Mouse (Mus musculus) CD4-positive naive resting alpha-beta T cell, adult 57 days (primary cell): ENCODE results near the gene Upk1a. TPM values are rescaled to one million over a fixed set of nuclear protein-coding genes. Genes with fewer than 3 reads are reported as not detected.

Experiments used
- total RNA-seq: library from RNA; stranded (reverse); gene quantifications from one replicate; pipeline ENCODE4 v1.2.4, GENCODE M21; 2023

Upk1a gene
- total RNA-seq = 0.68 TPM

DNA sequence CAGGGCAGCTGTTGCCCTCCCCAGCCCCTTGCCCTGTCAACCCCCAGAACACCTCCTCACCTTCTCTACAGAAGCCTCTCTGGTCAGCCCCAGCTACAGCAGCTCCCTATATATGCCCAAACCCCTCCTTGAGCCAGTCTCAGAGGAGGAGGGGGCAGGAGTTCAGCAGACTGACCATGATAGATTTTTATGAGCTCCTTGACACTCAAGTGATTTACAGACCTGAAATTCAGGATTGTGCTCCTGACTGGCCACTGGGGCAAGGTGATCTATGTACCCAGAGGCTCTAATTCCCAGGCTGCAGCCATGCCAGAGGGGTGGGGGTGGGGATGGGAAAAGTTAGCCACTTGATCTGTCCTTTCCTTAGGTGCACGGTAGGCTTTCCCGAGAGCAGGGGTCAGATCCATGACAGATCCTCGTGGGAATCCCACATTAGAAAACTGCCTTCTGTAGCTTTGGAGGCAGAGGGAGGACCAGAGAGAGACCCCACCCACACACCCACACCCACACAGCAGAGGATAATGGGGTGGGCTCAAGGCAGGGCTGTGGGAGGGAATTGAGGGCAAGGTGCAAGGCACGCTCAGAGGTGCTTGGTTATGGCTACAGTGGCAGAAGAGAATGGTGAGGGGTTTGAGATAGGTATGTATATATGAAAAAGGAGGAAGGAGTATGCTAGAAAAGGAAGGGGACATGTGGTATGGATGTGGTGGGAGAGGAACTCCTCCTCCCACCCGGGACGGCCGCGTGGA lies at the start of gene Upk1a:
TSS of gene Upk1a (minus strand) at position 194 of the 749 bp plus-strand sequence.

DNA sequence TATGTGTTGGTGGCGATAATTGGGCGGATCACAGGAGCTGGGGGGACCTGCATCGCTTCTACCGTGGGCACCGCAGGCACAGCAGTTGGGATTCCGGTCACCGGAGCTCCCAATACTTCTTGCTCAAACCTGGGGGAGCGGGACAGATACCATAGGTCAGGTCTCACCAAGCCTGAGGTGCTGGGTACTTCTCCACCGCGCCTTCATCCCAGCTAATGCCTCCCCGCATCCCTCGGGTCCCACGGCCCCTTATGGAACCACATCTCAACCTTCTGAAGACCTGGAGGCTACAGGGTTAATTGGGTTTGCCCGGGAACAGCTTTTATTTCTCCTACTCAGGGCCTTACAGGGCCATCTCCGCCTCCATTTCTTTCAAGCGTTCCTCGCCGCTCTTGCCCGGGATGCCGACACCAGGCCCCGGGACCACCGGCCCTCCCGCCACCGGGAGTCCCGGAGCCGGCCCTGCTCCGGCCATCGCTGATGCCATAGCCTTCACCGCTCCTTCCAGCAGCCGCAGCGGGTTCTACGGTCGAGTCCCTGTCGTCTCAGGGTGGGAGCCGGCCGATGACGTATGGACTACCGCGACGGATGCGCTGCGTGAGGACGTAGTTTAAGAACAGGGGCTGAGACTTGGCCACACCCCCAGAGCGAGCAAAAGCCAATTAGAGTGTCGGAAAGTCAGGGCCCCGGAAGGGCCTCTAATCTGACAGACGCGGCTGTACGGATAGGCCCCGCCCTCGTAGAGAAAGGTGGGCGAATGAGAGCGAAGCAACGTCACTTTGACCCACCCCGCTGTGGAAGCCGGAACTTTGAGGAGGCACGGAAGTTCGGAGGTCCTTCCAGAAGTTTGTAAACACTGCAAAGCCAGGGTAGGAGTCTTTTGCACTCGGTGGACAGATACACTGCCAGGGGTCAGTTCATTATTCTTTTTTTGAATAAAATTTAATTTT lies 37.2 kb upstream of the Upk1a start, which contains the start of gene Rbm42:
TSS of gene Rbm42 (minus strand) at position 727 of the 950 bp plus-strand sequence.

DNA sequence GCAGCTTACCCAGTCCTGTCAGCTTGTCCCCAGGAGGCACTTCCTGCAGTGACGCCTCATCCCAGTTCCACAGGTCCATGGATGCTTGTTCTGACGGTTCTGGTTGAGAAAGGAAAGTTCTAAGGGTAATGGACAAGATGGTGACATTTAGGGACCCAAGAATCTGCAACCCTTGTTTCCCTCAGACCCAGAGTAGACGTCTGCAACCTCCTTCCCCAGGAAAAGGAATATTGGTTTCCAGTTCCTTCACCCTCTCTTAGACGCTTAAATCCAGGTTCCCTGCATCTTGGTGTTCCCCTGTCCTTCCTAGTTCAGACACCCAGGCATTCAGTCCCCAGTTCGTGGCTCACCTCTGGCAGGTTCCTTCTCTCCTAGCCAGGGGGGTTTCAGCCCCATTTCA lies 23.1 kb upstream of the Upk1a start, which contains the start of gene Etv2:
TSS of gene Etv2 (minus strand) at position 101 of the 400 bp plus-strand sequence.

DNA sequence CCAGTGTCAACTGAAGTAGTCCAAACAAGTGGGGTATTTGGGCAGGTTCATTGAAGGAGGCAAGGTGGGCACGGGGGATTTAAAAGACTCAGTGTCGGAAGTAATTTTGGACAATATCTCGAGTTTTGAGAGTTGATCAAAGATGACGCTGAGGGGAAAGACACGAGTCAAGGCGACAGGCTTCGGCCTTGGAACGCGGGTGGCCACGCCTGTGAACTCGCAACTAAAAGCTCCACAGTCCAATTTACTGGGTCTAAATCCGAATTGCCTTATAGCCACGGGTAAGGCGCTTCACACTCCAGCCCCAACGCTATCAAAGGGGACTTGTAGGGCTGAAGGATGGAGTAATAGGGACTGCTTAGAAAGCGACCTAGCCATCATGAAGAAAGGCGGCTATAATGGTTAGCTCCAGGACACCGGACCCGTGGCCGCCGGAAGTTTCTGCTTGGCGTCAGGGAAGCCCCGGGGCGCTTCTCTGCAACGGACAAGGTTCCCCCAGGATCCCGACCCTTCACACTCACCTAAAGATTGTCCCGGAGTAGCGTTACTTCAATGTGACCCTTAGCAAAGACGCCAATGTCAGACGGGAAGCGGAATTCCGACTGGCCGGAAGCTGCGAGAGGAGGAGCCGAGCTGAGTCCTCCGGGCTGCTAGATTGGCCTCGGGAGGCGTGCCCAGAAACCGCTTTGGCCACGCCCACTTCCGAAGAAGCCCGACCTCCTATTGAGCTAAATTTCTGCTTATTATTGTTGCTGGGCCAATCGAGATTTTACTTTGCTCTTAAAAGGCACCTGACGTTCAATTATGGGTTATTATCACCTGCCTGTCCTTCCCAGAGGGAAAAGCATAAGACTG lies 13.1 kb upstream of the Upk1a start, which contains the start of gene Cox6b1:
TSS of gene Cox6b1 (minus strand) at position 622 of the 855 bp plus-strand sequence.

DNA sequence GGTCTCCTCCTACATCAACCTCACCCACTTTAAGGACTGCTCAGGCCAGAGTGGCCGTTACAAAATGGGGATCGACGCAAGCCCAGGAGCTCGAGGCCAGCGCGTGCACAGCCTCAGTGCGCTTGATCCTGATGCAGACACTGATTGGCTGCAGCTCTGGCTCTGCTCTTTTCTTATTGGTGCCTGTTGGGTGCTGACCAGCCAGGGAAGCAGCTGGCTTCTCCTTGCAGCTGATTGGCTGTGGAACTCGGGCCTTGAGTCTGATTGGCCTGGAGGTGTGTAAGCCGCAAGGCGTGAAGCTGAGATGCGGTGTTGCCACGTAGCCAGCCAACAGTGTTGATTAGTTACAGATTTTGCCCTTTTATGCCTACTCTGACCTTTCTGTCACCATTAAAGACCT lies 13.9 kb downstream of the Upk1a start, which contains the start of gene Zbtb32:
TSS of gene Zbtb32 (minus strand) at position 124 of the 400 bp plus-strand sequence.

DNA sequence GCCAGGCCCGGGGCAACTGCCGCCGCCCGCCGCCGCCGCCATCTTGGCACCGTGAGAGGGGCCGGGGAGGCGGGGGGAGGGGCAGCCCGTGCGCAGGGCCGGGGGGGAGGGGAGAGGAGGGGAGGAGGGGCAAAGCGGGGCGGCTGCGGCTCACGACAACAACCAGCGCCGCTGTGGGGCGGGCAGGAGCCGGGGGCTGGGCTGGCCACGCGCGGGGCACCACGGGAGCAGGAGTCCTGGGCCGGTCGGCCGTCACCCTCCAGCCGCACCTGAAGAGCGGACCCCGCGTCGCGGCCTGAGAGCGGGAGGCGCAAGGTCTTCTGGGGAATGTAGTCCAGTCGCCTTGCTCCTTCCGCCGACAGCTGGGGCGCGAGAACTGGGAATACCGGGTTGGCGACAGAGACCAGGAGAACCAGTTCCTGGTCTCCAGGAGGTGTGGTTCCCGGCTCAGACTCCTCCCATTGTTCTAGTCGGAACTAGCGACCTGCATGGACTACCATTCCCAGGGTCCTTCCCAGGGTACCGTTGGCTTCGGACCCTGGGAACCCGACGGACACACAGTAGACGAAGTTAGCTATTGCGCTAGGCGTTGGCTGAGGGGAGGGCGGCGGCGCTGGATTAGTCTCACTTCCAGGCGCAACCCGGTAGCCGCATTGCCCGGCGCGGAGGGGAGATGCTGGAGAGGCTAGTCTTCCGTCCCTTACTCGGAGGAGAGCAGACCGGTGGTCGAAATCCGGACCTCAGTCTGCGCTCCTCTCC lies 23.8 kb downstream of the Upk1a start, which contains the start of gene Kmt2b:
TSS of gene Kmt2b (minus strand) at position 51 of the 759 bp plus-strand sequence.

DNA sequence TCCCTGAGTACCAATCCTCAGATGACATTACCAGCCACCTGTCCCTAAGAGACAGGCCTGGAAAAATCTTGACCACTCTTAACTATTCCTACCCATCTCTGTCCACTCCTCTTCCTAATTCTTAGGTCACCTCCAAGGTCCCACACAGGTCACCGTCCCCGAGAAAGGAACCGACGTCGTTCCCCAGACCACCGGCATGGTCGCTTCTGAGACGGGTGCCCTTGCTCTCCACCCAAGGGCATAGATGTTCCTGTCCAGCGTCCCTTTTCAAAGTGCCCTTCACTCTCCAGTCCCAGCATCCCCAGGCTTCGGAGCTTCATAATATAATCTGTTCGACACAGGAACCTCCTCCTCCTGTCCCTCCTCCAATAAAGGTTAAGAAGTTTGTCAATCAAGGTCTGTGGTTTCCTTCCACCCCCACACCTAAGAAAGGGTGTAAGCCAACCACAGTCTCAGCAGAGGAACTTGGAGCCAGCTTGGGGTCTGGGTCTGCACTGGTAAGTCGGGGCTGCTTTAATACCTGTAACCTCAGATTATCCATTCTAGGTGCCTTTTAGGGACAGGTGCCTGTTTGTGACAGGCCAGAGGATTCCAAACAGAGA lies 47.6 kb downstream of the Upk1a start, which contains the start of gene Igflr1:
TSS of gene Igflr1 (plus strand) at position 458 of the 602 bp plus-strand sequence.

DNA sequence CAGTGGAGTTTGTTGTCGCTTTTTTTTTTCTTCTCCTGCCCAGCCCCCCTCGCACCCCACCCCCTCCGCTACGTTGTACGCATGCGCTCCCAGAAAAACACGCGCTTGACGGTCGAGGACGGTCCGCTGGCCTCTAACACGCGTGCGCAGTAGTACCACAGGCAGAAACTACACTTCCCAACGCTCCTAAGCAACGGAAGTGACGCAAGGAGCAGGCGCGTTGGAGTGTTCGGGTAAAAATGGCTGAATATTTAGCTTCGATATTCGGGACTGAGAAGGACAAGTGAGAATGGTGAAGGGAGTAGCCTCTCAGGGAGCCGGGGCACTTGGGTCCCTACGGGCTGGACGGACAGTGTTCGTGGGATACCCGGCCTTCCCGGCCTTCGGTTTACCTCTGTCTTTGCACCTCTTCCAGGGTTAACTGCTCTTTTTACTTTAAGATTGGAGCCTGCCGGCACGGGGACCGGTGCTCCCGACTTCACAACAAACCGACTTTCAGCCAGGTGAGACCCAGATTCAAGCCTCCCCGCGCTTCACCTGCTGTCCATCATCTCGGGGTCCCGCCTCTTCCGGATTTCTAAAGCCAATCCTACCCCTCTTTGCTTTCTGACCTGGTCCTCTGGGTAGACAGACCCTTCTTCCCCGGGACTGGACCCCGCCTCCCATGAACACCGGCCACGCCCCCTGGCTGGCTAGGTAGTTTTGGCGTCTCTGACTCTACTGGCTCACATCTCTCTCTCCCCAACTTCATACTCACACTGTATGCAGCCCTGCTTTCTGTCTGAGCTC lies 49.3 kb downstream of the Upk1a start, which contains the start of the genes U2af1l4, Gm49396 and Psenen:
TSS of gene U2af1l4 (plus strand) at position 185 of the 789 bp plus-strand sequence.
TSS of gene Gm49396 (plus strand) at position 228 of the 789 bp plus-strand sequence.
TSS of gene Psenen (minus strand) at position 511 of the 789 bp plus-strand sequence.

DNA sequence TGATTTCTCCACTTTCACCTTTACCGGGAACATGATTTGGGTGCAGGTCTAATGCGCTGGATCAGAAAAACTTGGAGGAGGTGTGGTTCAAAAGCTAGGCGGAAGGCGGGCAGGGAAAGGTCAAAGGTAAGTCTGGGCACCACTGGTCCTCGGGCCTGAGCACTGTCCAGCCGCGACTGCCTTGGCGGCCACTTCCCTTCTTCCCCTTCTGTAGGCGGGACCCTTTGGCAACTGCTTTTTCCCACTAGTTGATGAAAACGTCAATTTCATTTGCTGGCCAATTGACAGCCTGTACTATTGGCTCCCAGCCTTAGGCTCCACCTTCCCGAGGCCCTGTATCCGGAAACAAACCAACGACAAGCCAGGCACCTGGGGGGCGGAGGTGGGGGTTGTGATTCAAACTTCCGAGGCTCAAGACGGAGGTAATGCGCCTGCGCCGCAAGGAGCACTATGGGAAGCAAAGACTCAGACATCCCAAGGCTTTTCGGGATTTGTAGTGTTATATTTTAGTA lies 53.1 kb downstream of the Upk1a start, which contains the start of gene Lin37:
TSS of gene Lin37 (minus strand) at position 396 of the 512 bp plus-strand sequence.

Other genes starting within 250 kb of the Upk1a start
- 23.3 TPM for gene Tyrobp, start 199.1 kb downstream of the Upk1a start, total RNA-seq
- 153 TPM for gene Hcst, start 193.0 kb downstream of the Upk1a start, total RNA-seq
- 70.8 TPM for gene Nfkbid, start 191.1 kb downstream of the Upk1a start, total RNA-seq
- gene Aplp1, start 167.3 kb downstream of the Upk1a start, total RNA-seq = 2.9 TPM
- gene Kirrel2, start 155.2 kb downstream of the Upk1a start, total RNA-seq = not detected
- gene Nphs1, start 154.5 kb downstream of the Upk1a start, total RNA-seq = not detected
- gene Prodh2, start 119.2 kb downstream of the Upk1a start, total RNA-seq = not detected
- 4.6 TPM for gene Arhgap33, start 77.8 kb downstream of the Upk1a start, total RNA-seq
- gene Hspb6, start 60.7 kb downstream of the Upk1a start, total RNA-seq = 3.4 TPM
- 13.1 TPM for gene Proser3, start 60.5 kb downstream of the Upk1a start, total RNA-seq
- gene Lin37, start 53.0 kb downstream of the Upk1a start, total RNA-seq = 46.5 TPM
- 83.1 TPM for gene U2af1l4, start 49.5 kb downstream of the Upk1a start, total RNA-seq
- gene Gm49396, start 49.5 kb downstream of the Upk1a start, total RNA-seq = 23.5 TPM
- gene Psenen, start 49.2 kb downstream of the Upk1a start, total RNA-seq = 116 TPM
- gene Igflr1, start 47.4 kb downstream of the Upk1a start, total RNA-seq = 54.7 TPM
- gene Kmt2b, start 24.1 kb downstream of the Upk1a start, total RNA-seq = 115 TPM
- 0.59 TPM for gene Zbtb32, start 13.9 kb downstream of the Upk1a start, total RNA-seq
- gene Cox6b1, start 13.3 kb upstream of the Upk1a start, total RNA-seq = 196 TPM
- not detected for gene Etv2, start 23.0 kb upstream of the Upk1a start, total RNA-seq
- 105 TPM for gene Rbm42, start 37.5 kb upstream of the Upk1a start, total RNA-seq
- 22.8 TPM for gene Haus5, start 52.1 kb upstream of the Upk1a start, total RNA-seq
- not detected for gene Pmis2, start 58.8 kb upstream of the Upk1a start, total RNA-seq
- gene 2200002J24Rik, start 86.1 kb upstream of the Upk1a start, total RNA-seq = not detected
- gene Atp4a, start 99.4 kb upstream of the Upk1a start, total RNA-seq = not detected
- 41.1 TPM for gene Tmem147, start 116.7 kb upstream of the Upk1a start, total RNA-seq
- not detected for gene Gapdhs, start 130.8 kb upstream of the Upk1a start, total RNA-seq
- 4.5 TPM for gene Sbsn, start 138.6 kb upstream of the Upk1a start, total RNA-seq
- gene Dmkn, start 150.9 kb upstream of the Upk1a start, total RNA-seq = not detected
- not detected for gene Krtdap, start 175.0 kb upstream of the Upk1a start, total RNA-seq
- 0.86 TPM for gene Ffar2, start 210.9 kb upstream of the Upk1a start, total RNA-seq
- not detected for gene Ffar3, start 243.3 kb upstream of the Upk1a start, total RNA-seq
- gene Ffar1, start 248.7 kb upstream of the Upk1a start, total RNA-seq = 0.30 TPM